Mouse (Mus musculus): Measurements from ENCODE around the gene Jag2.

The Jag2 gene

GRCm38 (mm10) chr12:112900641-112901040 is 28.9 kb downstream of the Jag2 start:
- DNase-seq (ENCODE audit: low read depth) = no peak

GRCm38 (mm10) chr12:112898960-112899359 is 30.6 kb downstream of the Jag2 start:
- peak; percentile 35 for DNase-seq (ENCODE audit: low read depth)

- DNase-seq (ENCODE audit: low read depth) = no peak
These were observed 31.2 kb downstream of the Jag2 start for GRCm38 (mm10) chr12:112898351-112898750.

GRCm38 (mm10) chr12:112897522-112898212 is 31.9 kb downstream of the Jag2 start:
- peak; percentile 97 for DNase-seq (ENCODE audit: low read depth)

- DNase-seq (ENCODE audit: low read depth) = peak; percentile 68
These were observed 34.6 kb downstream of the Jag2 start for GRCm38 (mm10) chr12:112894969-112895368.

GRCm38 (mm10) chr12:112894303-112894884 is 35.2 kb downstream of the Jag2 start:
- DNase-seq (ENCODE audit: low read depth) = peak; percentile 42

- no peak for DNase-seq (ENCODE audit: low read depth)
These were observed 44.1 kb downstream of the Jag2 start for GRCm38 (mm10) chr12:112885465-112885864.

GRCm38 (mm10) chr12:112881301-112881815 is 48.2 kb downstream of the Jag2 start:
- no peak for DNase-seq (ENCODE audit: low read depth)

- no peak for DNase-seq (ENCODE audit: low read depth)
These were observed 48.9 kb downstream of the Jag2 start for GRCm38 (mm10) chr12:112880661-112881060.

GRCm38 (mm10) chr12:112879731-112880130 is 49.8 kb downstream of the Jag2 start:
- DNase-seq (ENCODE audit: low read depth) = peak; percentile 44

- DNase-seq (ENCODE audit: low read depth) = no peak
These were observed 52.0 kb downstream of the Jag2 start for GRCm38 (mm10) chr12:112877607-112878020.

GRCm38 (mm10) chr12:112877073-112877576 is 52.5 kb downstream of the Jag2 start:
- DNase-seq (ENCODE audit: low read depth) = no peak

GRCm38 (mm10) chr12:112876332-112877072 is 53.1 kb downstream of the Jag2 start:
- no peak for DNase-seq (ENCODE audit: low read depth)

- peak; percentile 91 for DNase-seq (ENCODE audit: low read depth)
These were observed 54.2 kb downstream of the Jag2 start for GRCm38 (mm10) chr12:112875225-112876013.

- no peak for DNase-seq (ENCODE audit: low read depth)
These were observed 55.4 kb downstream of the Jag2 start for GRCm38 (mm10) chr12:112874199-112874598.

GRCm38 (mm10) chr12:112873452-112874190 is 56.0 kb downstream of the Jag2 start:
- DNase-seq (ENCODE audit: low read depth) = peak; percentile 85

- no peak for DNase-seq (ENCODE audit: low read depth)
These were observed 56.6 kb downstream of the Jag2 start for GRCm38 (mm10) chr12:112872991-112873390.

- no peak for DNase-seq (ENCODE audit: low read depth)
These were observed 58.3 kb downstream of the Jag2 start for GRCm38 (mm10) chr12:112871272-112871671.

GRCm38 (mm10) chr12:112870775-112871174 is 58.8 kb downstream of the Jag2 start:
- peak; percentile 68 for DNase-seq (ENCODE audit: low read depth)

- DNase-seq (ENCODE audit: low read depth) = no peak
These were observed 59.8 kb downstream of the Jag2 start for GRCm38 (mm10) chr12:112869783-112870204.
